ENCODE assay signal across 20 mouse cellular contexts in the genomic region with DNA sequence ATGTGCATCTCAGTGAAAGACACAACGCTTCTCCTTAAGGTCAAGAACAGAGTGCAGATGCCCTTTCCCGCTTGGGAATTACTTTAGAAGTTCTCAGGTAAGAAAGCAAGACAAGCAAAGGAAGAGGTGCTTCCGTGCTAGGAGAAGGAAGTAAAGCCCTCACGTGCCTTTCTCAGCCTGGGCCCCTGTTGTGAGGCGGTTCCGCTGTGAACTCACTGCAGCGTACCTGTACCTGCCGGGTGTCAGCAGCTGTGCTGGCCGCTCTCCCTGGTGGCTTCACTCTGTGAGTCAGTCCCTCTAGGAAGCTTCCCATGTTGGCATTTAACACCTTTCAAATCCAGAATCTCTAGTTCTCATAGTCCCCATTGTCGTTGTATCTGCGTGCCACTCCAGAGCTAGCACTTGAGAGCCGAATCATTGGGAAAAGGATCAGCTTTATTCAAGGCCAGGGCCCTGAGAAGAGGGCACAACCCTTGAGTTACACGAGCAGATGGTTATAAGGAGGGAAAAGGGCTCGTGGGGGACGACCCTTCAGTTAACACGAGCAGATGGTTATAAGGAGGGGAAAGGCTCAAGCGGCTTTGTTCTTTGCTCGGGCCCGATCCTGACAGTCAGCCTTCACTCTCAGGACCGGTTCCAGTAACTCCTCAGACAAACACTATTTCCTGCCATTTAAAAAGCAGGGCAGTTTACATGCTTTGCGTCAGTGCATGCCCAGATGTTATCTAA. TPM values are rescaled to one million over a fixed set of nuclear protein-coding genes. Genes with fewer than 3 reads are reported as not detected.
DNase-seq lines count a peak whose midpoint lies in the region; ATAC-seq and TF ChIP-seq lines count a peak whose summit lies in the region.
"Had no signal": no experiment of that assay in that cellular context is flagged by ENCODE, and none has a peak within 500 bp of the region (broad histone marks: within the 10 kb centered on the region; RNA-seq: fewer than 3 reads in every experiment).

No protein-coding gene starts in this region.

- no peak for DNase-seq in forebrain, postnatal 0 days
- no peak for DNase-seq in midbrain, embryonic 11.5 days (ENCODE audit: low spot score, missing footprints)
- no peak for DNase-seq in embryonic facial prominence, embryonic 10.5 days (ENCODE audit: low spot score)
- peak; percentile 20 for DNase-seq in stomach, postnatal 0 days (ENCODE audit: low spot score)
- DNase-seq in B cell, adult 2 months: no peak
- DNase-seq: adrenal gland, postnatal 36 days; cerebellum, adult 9-11 months; gastrocnemius, postnatal 25 days; heart, postnatal 14 days; kidney, adult 8-10 months; kidney, postnatal 25 days; lung, postnatal 14 days; right cerebral cortex, postnatal 25 days; thymus, postnatal 25 days had no signal

- 65% methylated on average over 21 of the region's 21 CpGs for WGBS in forebrain, embryonic 12.5 days
- WGBS in forebrain, postnatal 0 days: 70% methylated on average over 21 of the region's 21 CpGs
- WGBS in midbrain, embryonic 11.5 days: 64% methylated on average over 21 of the region's 21 CpGs
- WGBS in midbrain, embryonic 16.5 days: 51% methylated on average over 21 of the region's 21 CpGs
- WGBS in embryonic facial prominence, embryonic 10.5 days: 59% methylated on average over 21 of the region's 21 CpGs
- 62% methylated on average over 21 of the region's 21 CpGs for WGBS in stomach, postnatal 0 days

- 0 out of 2 replicates have a peak, but pooled peaks have one; percentile 37 for ATAC-seq in forebrain, embryonic 12.5 days (ENCODE audit: low FRiP score)
- no peak for ATAC-seq in forebrain, postnatal 0 days
- peak; percentile 68 for ATAC-seq in midbrain, embryonic 11.5 days (ENCODE audit: low FRiP score)
- no peak for ATAC-seq in midbrain, embryonic 16.5 days
- no peak for ATAC-seq in stomach, postnatal 0 days (ENCODE audit: low FRiP score, low TSS enrichment)
- ATAC-seq: hindbrain, embryonic 16.5 days had no signal

- H3K4me2 ChIP-seq in forebrain, embryonic 12.5 days: no peak overlapping the region
- H3K4me2 ChIP-seq in forebrain, postnatal 0 days (ENCODE audit: low read depth): no peak overlapping the region
- H3K4me2 ChIP-seq in midbrain, embryonic 11.5 days: no peak overlapping the region
- H3K4me2 ChIP-seq in midbrain, embryonic 16.5 days (ENCODE audit: low read length): no peak overlapping the region
- no peak overlapping the region for H3K4me2 ChIP-seq in stomach, postnatal 0 days (replicated peaks; ENCODE audit: low read depth)
- H3K4me2 ChIP-seq: heart, embryonic 11.5 days; limb, embryonic 15.5 days had no signal

- H3K27me3 ChIP-seq in forebrain, embryonic 12.5 days: no peaks in the 10 kb centered on the region
- no peaks in the 10 kb centered on the region for H3K27me3 ChIP-seq in forebrain, postnatal 0 days (ENCODE audit: insufficient read depth, low read length)
- H3K27me3 ChIP-seq in midbrain, embryonic 11.5 days (ENCODE audit: control insufficient read depth, insufficient read depth, low read length): no peaks in the 10 kb centered on the region
- no peaks in the 10 kb centered on the region for H3K27me3 ChIP-seq in midbrain, embryonic 16.5 days (ENCODE audit: control insufficient read depth, insufficient read depth, low read depth, low read length)
- H3K27me3 ChIP-seq in embryonic facial prominence, embryonic 10.5 days (replicated peaks; ENCODE audit: low read depth, poor library complexity, severe bottlenecking): no peaks in the 10 kb centered on the region
- H3K27me3 ChIP-seq in stomach, postnatal 0 days (ENCODE audit: control insufficient read depth, insufficient read depth, low read length): no peaks in the 10 kb centered on the region
- H3K27me3 ChIP-seq: limb, embryonic 15.5 days; megakaryocyte, embryonic 14.5 days had no signal

- no peak for TF ChIP-seq EP300 in stomach, postnatal 0 days (optimal IDR thresholded peaks at IDR 0.05)

- no peak overlapping the region for H3K9ac ChIP-seq in forebrain, embryonic 12.5 days
- no peak overlapping the region for H3K9ac ChIP-seq in forebrain, postnatal 0 days
- H3K9ac ChIP-seq in midbrain, embryonic 11.5 days (ENCODE audit: low read length): no peak overlapping the region
- no peak overlapping the region for H3K9ac ChIP-seq in midbrain, embryonic 16.5 days (ENCODE audit: low read depth, low read length)
- H3K9ac ChIP-seq in stomach, postnatal 0 days (ENCODE audit: low read length): no peak overlapping the region
- H3K9ac ChIP-seq: limb, embryonic 15.5 days had no signal

- H3K36me3 ChIP-seq in forebrain, embryonic 12.5 days (replicated peaks): peaks cover 16% of the 10 kb centered on the region
- H3K36me3 ChIP-seq in forebrain, postnatal 0 days (ENCODE audit: insufficient read depth): no peaks in the 10 kb centered on the region
- no peaks in the 10 kb centered on the region for H3K36me3 ChIP-seq in midbrain, embryonic 11.5 days (ENCODE audit: control insufficient read depth, insufficient read depth, low read length)
- no peaks in the 10 kb centered on the region for H3K36me3 ChIP-seq in midbrain, embryonic 16.5 days (ENCODE audit: control insufficient read depth, insufficient read depth, low read length)
- peaks cover 8% of the 10 kb centered on the region; the same call in 1 of the 2 replicates for H3K36me3 ChIP-seq in embryonic facial prominence, embryonic 10.5 days (replicated peaks)
- H3K36me3 ChIP-seq in stomach, postnatal 0 days (ENCODE audit: control insufficient read depth, insufficient read depth, low read length): no peaks in the 10 kb centered on the region

- no peak overlapping the region for H3K4me3 ChIP-seq in forebrain, embryonic 12.5 days (replicated peaks)
- no peak overlapping the region for H3K4me3 ChIP-seq in forebrain, postnatal 0 days (ENCODE audit: low read depth, low read length)
- no peak overlapping the region for H3K4me3 ChIP-seq in midbrain, embryonic 11.5 days (ENCODE audit: low read depth, low read length)
- no peak overlapping the region for H3K4me3 ChIP-seq in midbrain, embryonic 16.5 days (ENCODE audit: low read depth, low read length)
- no peak overlapping the region for H3K4me3 ChIP-seq in embryonic facial prominence, embryonic 10.5 days
- H3K4me3 ChIP-seq in stomach, postnatal 0 days (ENCODE audit: low read depth, low read length): no peak overlapping the region
- H3K4me3 ChIP-seq: limb, embryonic 15.5 days; megakaryocyte, embryonic 14.5 days had no signal

- H3K27ac ChIP-seq in forebrain, embryonic 12.5 days: peak overlapping the region; percentile 42; the same call in 1 of the 2 replicates
- H3K27ac ChIP-seq in forebrain, postnatal 0 days (ENCODE audit: low read depth, low read length): no peak overlapping the region
- no peak overlapping the region; the same call in 1 of the 2 replicates for H3K27ac ChIP-seq in midbrain, embryonic 11.5 days (ENCODE audit: low read depth, low read length)
- no peak overlapping the region for H3K27ac ChIP-seq in midbrain, embryonic 16.5 days (ENCODE audit: low read length)
- peak overlapping the region; percentile 59 for H3K27ac ChIP-seq in embryonic facial prominence, embryonic 10.5 days (replicated peaks)
- H3K27ac ChIP-seq in stomach, postnatal 0 days (replicated peaks): no peak overlapping the region
- H3K27ac ChIP-seq: limb, embryonic 15.5 days had no signal

- peaks cover 30% of the 10 kb centered on the region for H3K4me1 ChIP-seq in forebrain, embryonic 12.5 days
- peaks cover 9% of the 10 kb centered on the region; the same call in 1 of the 2 replicates for H3K4me1 ChIP-seq in forebrain, postnatal 0 days (ENCODE audit: insufficient read depth)
- H3K4me1 ChIP-seq in midbrain, embryonic 11.5 days (ENCODE audit: control insufficient read depth, insufficient read depth, low read length): peaks cover 12% of the 10 kb centered on the region
- H3K4me1 ChIP-seq in midbrain, embryonic 16.5 days (ENCODE audit: control insufficient read depth, insufficient read depth, low read length): peaks cover 9% of the 10 kb centered on the region
- peaks cover 22% of the 10 kb centered on the region for H3K4me1 ChIP-seq in embryonic facial prominence, embryonic 10.5 days
- H3K4me1 ChIP-seq in stomach, postnatal 0 days (replicated peaks; ENCODE audit: control insufficient read depth, insufficient read depth): no peaks in the 10 kb centered on the region

- no peak for TF ChIP-seq CTCF in forebrain, postnatal 0 days (IDR thresholded peaks at IDR 0.05; ENCODE audit: low read depth)
- no peak for TF ChIP-seq CTCF in stomach, postnatal 0 days (IDR thresholded peaks at IDR 0.05; ENCODE audit: low read depth)

- no peaks in the 10 kb centered on the region for H3K9me3 ChIP-seq in forebrain, embryonic 12.5 days
- H3K9me3 ChIP-seq in forebrain, postnatal 0 days (ENCODE audit: low read length): no peaks in the 10 kb centered on the region
- H3K9me3 ChIP-seq in midbrain, embryonic 11.5 days (ENCODE audit: control insufficient read depth, low read length): no peaks in the 10 kb centered on the region
- no peaks in the 10 kb centered on the region for H3K9me3 ChIP-seq in midbrain, embryonic 16.5 days (replicated peaks; ENCODE audit: control insufficient read depth, low read length, poor library complexity, severe bottlenecking)
- no peaks in the 10 kb centered on the region for H3K9me3 ChIP-seq in embryonic facial prominence, embryonic 10.5 days
- H3K9me3 ChIP-seq in stomach, postnatal 0 days (ENCODE audit: control insufficient read depth, low read length): no peaks in the 10 kb centered on the region
- H3K9me3 ChIP-seq: limb, embryonic 15.5 days; megakaryocyte, embryonic 14.5 days had no signal

RNA-seq across cellular contexts. Expression of a gene that starts 16.8 kb away (rescaled TPM):
- 69.2 and 75.3 TPM in 2 replicates for polyA plus RNA-seq in forebrain, embryonic 12.5 days (2016; fragmentation: Nextera tagmentation; extraction: Ambion mirVana)
- total RNA-seq in forebrain, postnatal 0 days (2014; rRNA removed): 57.6 and 60.9 TPM in 2 replicates
- 38.4 and 45.8 TPM in 2 replicates for polyA plus RNA-seq in forebrain, postnatal 0 days (2015; fragmentation: Nextera tagmentation; extraction: Ambion mirVana)
- polyA plus RNA-seq in midbrain, embryonic 11.5 days (2014; fragmentation: Nextera tagmentation; extraction: Ambion mirVana): 62.1 and 64.9 TPM in 2 replicates
- 90.5 and 100 TPM in 2 replicates for polyA plus RNA-seq in midbrain, embryonic 16.5 days (2015; fragmentation: Nextera tagmentation; extraction: Ambion mirVana)
- 31.4 and 33.4 TPM in 2 replicates for polyA plus RNA-seq in embryonic facial prominence, embryonic 10.5 days (2016; fragmentation: Nextera tagmentation; extraction: Ambion mirVana)
- 7.7 and 8.1 TPM in 2 replicates for polyA plus RNA-seq in stomach, postnatal 0 days (2015; fragmentation: Nextera tagmentation; extraction: Ambion mirVana)

Comparison
In these comparisons a context has a peak if more than half of its experiments do, and no peak if none do; other contexts are left out.
1. ATAC-seq: peak in forebrain, embryonic 12.5 days (single experiment) and midbrain, embryonic 11.5 days (single experiment); none in forebrain, postnatal 0 days (single experiment), midbrain, embryonic 16.5 days (single experiment) and stomach, postnatal 0 days (single experiment).
2. H3K27ac ChIP-seq: peak in forebrain, embryonic 12.5 days (single experiment) and embryonic facial prominence, embryonic 10.5 days (single experiment); none in forebrain, postnatal 0 days (single experiment), midbrain, embryonic 11.5 days (single experiment), midbrain, embryonic 16.5 days (single experiment) and stomach, postnatal 0 days (single experiment).